Mouse (Mus musculus): Measurements from ENCODE around the gene Carmil1. TPM values are rescaled to one million over a fixed set of nuclear protein-coding genes. Genes with fewer than 3 reads are reported as not detected.

Gene Carmil1
- total RNA-seq, 2 experiments from 2014 or later, result 7.1 to 9.5 TPM

DNA sequence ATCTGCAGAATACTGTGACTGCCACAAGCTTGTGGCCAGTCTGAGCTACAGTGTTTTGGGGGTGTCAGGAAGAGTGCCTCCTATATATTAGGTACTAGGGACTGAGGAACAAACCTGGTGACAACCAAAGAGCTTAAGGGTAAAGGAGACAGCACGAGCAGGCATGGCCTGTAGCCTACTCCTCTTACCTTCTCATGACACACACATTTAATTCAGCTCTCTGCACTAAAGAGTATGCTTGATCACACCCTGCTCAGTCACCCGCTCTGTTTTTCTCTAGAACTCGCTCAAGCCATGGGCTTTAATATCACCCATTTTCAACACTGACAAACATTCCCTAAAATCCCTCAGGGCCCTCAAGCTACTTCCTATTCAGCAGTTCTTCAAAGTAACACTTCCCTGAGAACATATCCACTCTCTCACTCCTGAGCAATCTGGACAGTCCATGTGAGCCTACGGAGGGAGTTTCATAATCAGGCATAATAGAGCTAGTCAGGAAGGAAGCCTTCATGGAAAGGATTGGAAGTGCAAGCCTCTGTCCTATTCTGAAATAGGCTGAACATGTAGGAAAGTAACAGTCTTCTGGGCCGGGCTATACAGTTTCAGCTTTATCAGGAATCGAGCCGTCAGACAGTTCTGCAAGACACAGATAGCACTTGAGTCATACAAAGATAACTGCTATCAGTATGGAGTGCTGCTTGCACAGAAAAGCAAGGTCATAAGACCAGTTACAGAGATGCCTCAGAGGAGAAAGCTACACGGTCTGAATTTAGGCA lies 121.2 kb downstream of the Carmil1 start:
- intact Hi-C loops (cut with DNase I), result no loop called here
- DNase-seq, result no peak

DNA sequence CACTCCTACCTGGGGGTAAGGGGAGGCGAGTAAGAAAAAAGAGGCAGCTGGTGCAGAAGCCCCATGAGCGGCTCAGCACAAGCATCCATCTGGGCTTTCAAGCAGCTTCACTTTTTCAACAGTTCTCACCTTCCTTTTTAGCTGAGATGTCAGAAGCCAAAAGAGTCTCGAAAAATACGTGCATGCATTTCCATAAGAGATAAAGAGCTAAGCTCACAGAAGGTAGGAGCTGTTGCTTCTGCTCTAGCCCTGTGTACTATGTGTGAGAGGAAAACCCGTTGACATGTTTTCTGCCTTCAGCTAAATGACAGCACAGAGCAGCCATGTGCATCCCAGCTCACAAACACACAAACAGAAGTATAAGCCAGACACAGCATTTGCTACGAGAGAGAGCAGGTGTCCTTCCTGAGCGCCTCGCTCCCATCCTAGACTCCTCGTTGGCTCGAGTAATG lies 123.0 kb downstream of the Carmil1 start:
- intact Hi-C loops (cut with DNase I), result no loop called here

DNA sequence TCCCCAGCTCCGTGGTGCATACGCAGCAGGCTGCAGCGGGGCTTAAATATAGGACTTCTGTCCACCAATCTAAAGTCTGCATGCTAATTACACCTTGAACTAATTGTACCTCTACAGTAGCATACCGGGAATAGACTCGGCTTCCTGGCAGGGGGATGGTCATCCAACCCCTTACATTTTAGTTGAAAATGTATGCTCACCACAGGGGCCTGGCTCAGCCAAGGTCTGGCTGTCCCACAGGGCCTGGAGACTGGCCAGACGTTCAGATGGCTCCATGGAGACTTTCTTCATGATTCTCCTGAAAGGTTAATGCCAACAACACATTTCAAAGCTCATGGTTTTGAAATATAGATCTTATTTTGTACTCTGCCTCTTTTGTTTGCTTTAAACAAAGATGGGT lies 125.4 kb downstream of the Carmil1 start:
- intact Hi-C loops (cut with DNase I), result no loop called here
- DNase-seq, result no peak

More for the DNA sequence above, 123.0 kb downstream of the Carmil1 start:
- DNase-seq, result no peak

DNA sequence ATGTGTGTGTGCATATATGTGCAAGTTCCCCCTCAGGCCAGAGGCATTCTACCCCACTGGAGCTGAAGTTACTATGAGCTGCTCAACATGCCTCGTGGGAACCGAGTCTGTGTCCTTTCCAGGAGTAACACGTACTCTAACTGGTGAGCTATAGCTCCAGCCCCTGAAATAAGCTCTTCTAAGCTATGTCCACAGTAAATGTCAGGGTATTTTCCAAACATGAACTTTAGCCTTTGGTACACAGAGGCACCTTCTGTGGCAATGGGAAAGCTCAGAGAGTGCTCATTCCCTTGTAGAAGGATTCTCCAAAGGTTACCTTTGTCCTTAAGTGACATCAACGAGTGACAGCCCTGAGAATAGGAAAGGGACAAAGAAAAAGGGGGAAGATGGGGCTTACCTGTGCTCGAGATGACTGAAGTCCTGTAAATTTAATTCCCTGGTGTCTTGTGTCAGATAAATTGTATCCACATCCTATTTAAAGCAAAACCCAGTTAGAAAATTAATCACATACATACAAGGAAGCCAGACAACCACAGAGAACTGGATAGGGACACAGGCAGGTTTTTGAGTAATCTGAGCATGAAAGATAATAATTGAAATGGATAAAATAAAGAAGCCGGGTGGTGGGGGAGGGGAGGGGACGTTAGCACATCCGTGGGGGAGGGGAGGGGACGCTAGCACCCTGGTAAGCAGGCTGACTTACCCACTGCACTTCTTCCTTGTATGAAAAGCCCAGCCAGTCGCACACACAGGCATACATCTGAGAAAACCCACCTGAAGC lies 126.1 kb downstream of the Carmil1 start:
- DNase-seq, result no peak
- intact Hi-C loops (cut with DNase I), result no loop called here

DNA sequence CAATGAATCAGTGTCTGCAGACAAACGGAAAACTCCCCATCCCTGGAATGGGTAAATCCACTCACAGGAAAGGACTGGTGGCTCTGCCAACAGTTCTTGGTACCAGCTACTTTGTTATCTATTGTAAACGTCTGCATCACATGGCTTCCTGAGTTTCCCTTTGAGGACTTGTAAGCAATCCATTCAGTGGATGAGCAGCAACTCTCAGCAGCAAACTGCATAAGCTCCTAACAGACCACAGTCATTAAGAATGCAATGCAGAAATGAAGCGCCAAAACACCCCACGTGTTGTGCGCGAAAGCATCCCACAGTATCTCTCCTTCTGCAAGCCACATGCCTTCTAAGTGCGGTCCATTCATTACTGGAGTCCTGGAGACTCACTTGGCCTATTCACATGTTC lies 128.0 kb downstream of the Carmil1 start:
- no peak for DNase-seq
- intact Hi-C loops (cut with DNase I), result no loop called here

DNA sequence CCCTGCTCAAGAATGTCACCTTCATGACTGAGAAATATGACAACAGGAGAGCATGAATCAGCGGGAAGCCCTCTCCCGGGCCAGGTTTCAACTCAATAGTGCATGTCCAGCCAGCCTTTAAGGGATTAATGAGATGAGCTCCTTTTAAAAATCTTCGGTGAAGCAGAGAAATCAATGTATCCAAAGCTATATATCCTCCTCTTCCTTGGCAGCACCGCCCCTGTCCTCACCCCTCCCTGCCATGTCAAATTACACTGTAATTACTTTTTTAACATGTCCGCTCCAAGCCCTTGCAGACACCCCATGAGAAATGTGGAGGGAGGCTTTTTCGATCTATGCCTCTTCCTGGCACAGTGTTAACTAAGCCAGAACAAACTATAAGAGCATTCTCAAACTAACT lies 129.3 kb downstream of the Carmil1 start:
- intact Hi-C loops (cut with DNase I), result no loop called here
- no peak for DNase-seq

DNA sequence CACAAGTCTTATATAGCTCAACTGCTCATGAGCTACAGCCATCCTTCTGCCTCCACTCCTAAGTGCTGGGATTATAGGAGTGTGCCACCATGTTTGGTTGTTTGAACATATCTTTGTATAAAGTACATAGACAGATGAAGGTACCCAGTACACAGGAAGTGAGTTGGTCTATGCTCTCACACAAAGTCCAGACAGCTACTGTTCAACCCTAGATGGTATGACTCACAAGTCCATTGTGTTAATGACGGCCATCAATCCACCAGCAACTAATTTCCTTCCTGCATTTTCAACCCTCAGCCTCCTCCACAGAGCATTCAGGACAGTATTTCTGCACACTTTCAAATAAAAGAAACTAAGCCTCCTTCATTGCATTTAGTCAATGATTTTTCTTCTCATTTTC lies 132.0 kb downstream of the Carmil1 start:
- DNase-seq, result no peak
- intact Hi-C loops (cut with DNase I), result no loop called here

DNA sequence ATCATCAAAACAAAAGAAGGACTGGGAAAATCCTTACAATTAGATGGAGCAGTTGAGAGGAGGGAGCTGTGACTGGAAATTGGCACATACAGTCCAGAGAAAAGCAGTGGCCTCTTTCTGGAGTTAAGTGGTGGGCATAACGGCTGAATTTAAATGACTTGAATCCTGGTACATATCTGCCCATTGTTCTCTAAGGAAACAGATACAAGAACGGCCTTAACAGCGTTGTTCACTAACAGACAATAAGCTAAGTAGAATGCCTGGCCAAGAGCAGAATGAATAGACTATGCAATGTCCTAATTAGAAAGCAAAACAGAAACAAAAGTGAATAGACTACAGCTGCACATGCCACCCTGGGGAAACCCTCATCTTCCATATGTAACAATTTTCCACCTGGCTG lies 133.6 kb downstream of the Carmil1 start:
- no peak for DNase-seq
- intact Hi-C loops (cut with DNase I), result no loop called here

DNA sequence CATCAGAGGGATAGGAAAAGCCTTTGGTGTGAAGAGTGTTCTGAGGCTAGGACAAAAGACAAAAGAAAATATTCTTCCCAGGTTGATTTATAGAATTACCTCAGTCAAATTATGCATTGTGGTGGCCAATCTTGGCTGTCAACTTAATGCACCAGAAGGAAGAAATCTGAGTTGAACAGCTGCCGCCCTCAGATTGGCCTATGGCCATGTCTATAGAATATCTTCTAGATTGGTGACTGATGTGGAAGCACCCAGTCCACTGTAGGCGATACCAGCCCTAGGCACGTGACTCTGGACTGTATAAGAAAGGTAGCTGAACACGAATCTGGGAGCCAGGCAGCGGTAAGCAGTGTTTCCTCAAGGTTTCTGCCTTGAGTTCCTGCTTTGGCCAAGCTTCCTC lies 134.1 kb downstream of the Carmil1 start:
- DNase-seq, result no peak
- intact Hi-C loops (cut with DNase I), result no loop called here

DNA sequence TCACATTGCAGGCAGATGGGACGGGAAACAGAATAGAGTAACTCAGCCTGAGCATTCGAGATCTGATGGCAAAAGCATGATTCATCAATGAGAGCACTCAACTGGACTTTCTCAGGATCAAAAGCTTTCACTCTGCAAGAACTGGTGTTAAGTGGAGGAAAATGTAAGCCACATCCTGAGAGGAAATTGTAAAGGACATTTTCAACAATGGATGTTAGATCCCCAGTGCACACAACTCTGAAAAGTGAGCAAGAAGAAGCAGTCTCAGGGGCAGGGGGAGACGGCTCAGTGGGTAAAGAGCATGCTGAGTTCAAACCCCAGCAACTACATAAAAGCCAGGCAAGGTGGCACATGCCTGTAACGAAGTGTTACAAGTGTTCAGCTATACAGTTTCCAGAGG lies 135.7 kb downstream of the Carmil1 start:
- DNase-seq, result no peak
- intact Hi-C loops (cut with DNase I), result no loop called here

DNA sequence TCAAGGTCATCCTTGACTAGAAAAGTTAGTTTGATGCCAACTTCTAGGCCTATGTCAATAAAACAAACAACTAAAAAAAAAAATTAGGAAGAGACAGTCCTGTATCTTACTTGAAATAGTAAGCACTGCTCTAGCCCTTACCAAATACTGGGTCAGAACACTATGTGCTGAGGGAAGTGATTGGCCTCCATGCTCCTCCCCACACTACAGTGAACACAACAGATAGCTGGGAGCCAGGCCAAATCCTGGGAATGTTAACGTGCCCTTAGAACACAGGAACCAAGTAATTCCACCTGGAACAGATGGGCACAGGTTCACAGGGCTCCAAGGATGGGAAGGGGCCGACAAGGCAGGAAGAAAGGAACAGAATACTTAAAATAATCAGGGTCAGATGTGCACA lies 136.5 kb downstream of the Carmil1 start:
- DNase-seq, result peak; percentile 7 to 11
- intact Hi-C loops (cut with DNase I), result no loop called here

DNA sequence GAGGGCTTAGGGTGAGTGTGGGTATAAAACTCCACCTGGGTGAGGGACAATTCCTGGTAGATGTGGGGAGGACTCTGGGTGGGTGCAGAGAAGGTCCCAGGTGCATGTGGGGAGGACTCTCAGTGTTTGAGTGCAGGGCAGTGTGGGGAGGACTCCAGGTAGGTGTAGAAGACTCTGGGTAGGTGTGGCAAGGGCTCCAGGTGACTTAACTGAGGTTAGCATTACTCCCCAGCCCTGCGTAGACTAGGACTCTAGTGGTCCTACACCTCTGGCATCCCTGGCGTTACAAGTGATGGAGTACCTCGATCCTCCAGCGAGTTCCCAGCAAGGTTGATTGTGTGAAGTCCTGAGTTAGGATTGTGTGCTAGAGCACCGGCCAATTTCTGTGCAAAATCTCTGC lies 143.8 kb downstream of the Carmil1 start:
- no peak for DNase-seq

DNA sequence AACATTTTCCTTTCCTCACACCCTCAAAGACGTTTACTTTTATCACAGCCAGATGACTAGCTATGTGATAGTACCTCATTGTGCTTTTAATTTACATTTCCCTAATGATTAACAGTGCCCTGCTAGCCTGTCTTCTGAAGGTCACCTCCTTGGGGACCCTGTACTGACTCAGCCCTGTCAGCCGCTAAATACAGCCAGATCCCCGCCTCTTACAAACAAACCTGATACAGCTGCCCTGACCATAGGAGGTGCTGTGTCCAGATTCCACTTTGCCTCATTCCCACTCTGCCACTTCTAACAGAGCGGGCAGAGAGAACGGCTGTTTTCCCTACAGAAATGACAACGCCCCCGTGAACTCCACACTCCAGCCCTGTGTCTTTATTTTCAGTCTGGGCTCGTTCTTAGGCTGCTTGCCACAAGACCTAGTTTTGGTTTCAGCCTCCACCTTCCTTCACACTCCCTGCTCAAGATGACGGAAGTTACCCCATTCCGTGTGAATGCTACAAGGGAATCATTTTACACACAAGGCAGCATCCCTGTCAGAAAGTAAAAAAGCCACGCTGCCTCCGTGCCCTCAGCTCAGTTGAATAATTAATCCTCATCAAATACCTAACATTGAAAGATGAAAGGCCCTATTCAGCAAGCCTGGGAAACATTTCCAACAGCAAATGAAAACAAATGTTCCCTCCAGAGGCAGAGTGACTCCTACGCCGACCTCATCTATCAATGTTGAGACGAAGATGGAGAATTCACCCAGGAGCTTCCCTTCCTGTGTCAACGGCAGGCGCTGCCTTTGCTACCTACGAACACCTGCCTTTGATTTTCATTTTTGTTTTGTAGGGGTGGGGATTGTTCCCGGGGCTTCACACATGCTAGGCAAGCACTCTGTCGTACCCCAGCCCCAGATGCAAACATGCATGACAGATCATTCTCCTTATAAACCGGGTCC lies 145.0 kb downstream of the Carmil1 start:
- peak; percentile 5 to 29 for DNase-seq
- intact Hi-C loops (cut with DNase I), result no loop called here

More for the DNA sequence above, 143.8 kb downstream of the Carmil1 start:
- intact Hi-C loops (cut with DNase I), result no loop called here

DNA sequence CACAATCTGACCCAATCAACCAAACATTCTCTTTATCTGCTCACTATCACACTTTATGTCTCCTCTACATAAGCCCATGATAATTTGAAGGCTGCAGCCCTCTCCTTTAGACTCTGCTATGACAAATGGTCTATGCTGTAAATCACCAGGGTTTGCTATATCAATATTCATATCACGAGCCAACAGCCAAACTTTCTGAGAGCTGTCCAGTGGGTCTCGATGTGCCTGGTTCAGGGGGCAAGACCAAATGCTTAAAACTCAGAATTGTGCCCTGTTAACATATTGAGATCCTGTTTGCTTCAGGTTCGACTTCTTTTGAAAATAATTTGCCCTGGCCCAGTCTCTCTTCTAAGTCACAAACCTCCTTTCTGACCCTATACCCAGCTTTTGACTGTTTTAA lies 147.7 kb downstream of the Carmil1 start:
- DNase-seq, result no peak
- intact Hi-C loops (cut with DNase I), result no loop called here

DNA sequence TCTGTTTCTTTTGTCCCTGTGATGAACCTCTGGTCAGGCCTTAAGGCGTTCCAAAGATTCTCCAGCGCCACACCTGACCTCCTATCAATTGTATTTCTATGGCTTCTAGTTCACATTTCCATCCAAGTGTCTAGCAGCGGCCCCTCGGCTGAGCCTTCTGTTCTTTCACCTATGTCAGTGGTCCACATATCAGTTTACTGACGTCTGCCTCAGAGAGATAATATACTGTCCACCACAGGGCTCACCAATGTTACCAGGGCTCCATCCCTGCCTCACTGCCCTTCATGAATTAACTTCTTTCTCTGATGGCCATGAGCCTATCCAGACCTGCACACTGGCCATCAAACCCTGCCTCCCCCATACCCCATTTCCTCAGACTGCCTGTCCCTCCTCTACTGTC lies 149.3 kb downstream of the Carmil1 start:
- DNase-seq, result no peak
- intact Hi-C loops (cut with DNase I), result no loop called here

DNA sequence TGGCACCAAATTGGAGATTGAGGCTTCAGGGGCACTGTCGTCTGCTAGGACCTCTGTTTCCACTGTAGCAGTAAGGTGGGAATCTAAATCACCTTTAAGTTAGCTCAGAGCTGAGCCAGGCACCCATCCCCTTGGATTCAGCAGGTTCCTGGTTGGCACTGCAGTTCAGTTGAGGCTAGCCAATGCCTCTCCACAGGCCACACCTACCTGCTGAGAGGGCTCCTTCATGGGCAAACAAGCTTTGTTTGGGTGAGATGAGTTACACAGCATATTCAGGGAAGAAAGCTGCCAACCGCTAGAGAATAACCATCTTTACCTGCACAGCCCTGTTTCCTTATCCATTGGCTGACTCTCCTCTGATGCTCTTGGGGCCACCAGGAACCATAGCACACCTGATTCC lies 149.9 kb downstream of the Carmil1 start:
- DNase-seq, result no peak
- intact Hi-C loops (cut with DNase I), result no loop called here

DNA sequence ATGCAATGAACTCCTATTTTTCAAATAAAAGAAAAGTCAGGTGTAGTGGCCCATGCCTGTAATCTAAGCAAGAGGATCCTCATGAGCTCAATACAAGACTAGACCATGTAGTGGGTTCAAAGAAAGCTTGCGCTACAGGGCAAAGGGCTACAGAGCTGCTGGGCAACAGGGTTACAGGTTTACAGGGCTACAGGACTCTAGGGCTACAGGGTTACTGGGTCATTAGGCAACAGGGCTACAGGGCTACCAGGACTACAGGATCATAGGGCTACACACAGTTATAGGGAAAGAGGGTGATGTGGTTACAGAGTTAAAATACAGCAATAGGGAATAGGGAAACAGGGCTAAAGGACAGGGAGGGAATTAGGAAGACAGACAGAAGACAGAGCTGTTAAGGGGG lies 151.9 kb downstream of the Carmil1 start:
- no peak for DNase-seq
- intact Hi-C loops (cut with DNase I), result no loop called here

DNA sequence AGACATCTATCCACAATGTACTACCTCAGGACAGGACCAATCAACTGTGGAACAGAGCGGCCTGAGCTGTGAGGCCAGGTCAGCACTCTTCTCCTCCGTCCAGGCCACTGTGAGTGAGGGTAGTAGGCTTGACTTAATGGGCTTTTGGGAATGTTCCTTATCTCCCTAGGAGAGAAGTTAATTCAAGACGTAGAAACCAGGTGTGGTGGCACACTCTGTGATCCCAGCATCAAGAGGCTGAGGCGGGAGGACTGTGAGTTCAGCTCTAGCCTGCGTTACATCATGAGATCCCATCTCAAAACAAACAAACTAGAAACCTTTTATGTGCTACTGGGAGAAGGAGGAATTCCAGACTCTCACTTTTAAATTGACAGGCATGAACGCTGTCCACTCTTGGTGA lies 154.7 kb downstream of the Carmil1 start:
- DNase-seq, result no peak
- intact Hi-C loops (cut with DNase I), result no loop called here

DNA sequence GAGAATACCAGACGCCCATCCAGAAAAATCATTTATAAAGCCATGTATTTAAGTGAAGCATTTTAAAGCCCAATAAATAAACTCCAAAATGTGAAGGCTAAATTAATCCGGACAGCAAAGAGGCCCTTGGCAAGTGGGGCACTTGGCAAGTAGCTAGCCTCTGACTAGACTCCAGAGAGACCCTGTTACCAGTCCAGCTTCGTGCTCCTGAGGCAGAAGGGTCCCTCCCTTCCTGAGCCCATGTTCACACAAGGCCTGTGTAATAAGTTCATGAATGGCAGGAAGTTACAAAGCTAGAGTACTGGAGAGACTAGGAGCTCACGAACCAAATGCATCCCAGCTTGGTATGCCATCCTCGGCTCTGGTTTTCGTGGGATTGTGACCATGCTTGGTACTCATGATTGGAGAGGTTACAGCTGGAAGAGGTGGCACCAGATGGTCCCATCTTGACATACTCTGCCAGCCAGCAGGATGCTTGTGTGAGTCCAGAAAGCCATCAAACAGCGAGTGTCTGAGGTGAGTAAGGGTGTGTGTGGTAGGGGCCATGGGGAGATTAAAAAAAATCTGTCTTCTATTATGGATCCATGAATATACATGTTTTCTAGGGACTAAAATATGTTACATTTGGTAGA lies 163.3 kb downstream of the Carmil1 start:
- intact Hi-C loops (cut with DNase I), result no loop called here
- DNase-seq, result no peak

DNA sequence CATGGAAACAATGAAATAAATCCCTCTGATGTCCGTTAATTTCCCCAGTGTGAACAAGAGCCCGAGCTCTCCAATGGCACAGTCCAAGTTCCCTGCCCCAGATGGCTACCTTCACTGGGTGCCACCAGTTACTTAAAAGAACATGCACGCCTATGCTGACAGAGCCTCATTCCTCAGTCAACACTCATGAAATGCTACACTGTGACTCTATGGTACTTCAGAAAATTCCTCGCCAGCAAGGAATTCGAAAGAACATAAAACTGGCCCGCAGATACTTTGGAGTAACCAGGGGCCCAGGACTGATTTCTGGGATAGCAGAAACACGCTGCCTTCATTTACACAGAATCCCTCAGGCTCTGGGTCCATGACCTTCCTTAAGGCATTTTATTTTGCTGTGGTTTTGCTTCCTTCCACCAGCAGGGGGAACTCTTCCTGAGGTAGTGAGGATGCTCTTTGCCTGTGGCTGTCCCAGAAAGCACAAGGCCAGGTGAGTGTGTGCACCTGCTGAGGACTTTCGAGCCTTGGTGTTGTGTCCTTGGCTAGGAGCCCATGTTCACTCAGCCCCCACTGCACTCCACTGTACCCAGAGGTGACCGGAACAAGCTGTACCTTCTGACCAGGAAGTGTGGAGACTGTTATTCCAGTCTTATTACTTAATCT lies 167.8 kb downstream of the Carmil1 start:
- intact Hi-C loops (cut with DNase I), result loop anchor here (2.0 kb wide), 1 partner anchor 168 kb away; the partner anchor contains the start of gene Carmil1

More for the DNA sequence above, 167.8 kb downstream of the Carmil1 start:
- peak; percentile 32 to 44 for DNase-seq

Measured in heart, postnatal 36 days (tissue).